Mouse (Mus musculus) cerebellum, adult (tissue): ENCODE results near the gene Dnm3.

Source experiments
- ATAC-seq: cut with Nextera tagmentation; 2 replicates; pipeline ENCODE4 v1.9.2; 2017; ENCODE audit warnings: mild to moderate bottlenecking, moderate library complexity, mixed read lengths; ENCODE audit not compliant: insufficient number of reproducible peaks, low FRiP score, low TSS enrichment

Dnm3 gene

GRCm38 (mm10) chr1:162092899-162093659 lies 384.8 kb downstream of the Dnm3 start:
- ATAC-seq, result no peak

- ATAC-seq, result no peak
Measured at GRCm38 (mm10) chr1:162092401-162092800, 385.4 kb downstream of the Dnm3 start.

- no peak for ATAC-seq
Measured at GRCm38 (mm10) chr1:162083886-162084478, 393.9 kb downstream of the Dnm3 start.

GRCm38 (mm10) chr1:162083354-162083753 lies 394.5 kb downstream of the Dnm3 start:
- ATAC-seq, result no peak

- peak; percentile 74 for ATAC-seq
Measured at GRCm38 (mm10) chr1:162082711-162083110, 395.1 kb downstream of the Dnm3 start.

- ATAC-seq, result no peak
Measured at GRCm38 (mm10) chr1:162081693-162082372, 396.0 kb downstream of the Dnm3 start.

GRCm38 (mm10) chr1:162079989-162080388 lies 397.8 kb downstream of the Dnm3 start:
- no peak for ATAC-seq

- ATAC-seq, result peak; percentile 85
Measured at GRCm38 (mm10) chr1:162077454-162077853, 400.4 kb downstream of the Dnm3 start.

GRCm38 (mm10) chr1:162076581-162077001 lies 401.2 kb downstream of the Dnm3 start:
- ATAC-seq, result no peak

- ATAC-seq, result no peak
Measured at GRCm38 (mm10) chr1:162075831-162076230, 402.0 kb downstream of the Dnm3 start.

GRCm38 (mm10) chr1:162075416-162075815 lies 402.4 kb downstream of the Dnm3 start:
- ATAC-seq, result no peak

GRCm38 (mm10) chr1:162074626-162075410 lies 403.0 kb downstream of the Dnm3 start:
- ATAC-seq, result no peak

GRCm38 (mm10) chr1:162072917-162073578 lies 404.8 kb downstream of the Dnm3 start:
- ATAC-seq, result no peak

GRCm38 (mm10) chr1:162053608-162054007 lies 424.2 kb downstream of the Dnm3 start:
- no peak for ATAC-seq

GRCm38 (mm10) chr1:162053186-162053585 lies 424.6 kb downstream of the Dnm3 start:
- ATAC-seq, result no peak

- no peak for ATAC-seq
Measured at GRCm38 (mm10) chr1:162052755-162053154, 425.1 kb downstream of the Dnm3 start.

- ATAC-seq, result no peak
Measured at GRCm38 (mm10) chr1:162052138-162052537, 425.7 kb downstream of the Dnm3 start.

GRCm38 (mm10) chr1:162051710-162052109 lies 426.1 kb downstream of the Dnm3 start:
- no peak for ATAC-seq

GRCm38 (mm10) chr1:162047673-162048072 lies 430.2 kb downstream of the Dnm3 start:
- ATAC-seq, result no peak
